Mouse (Mus musculus) erythroblast, embryonic 14.5 days (primary cell): ENCODE data around the gene Pum2. TPM values are rescaled to one million over a fixed set of nuclear protein-coding genes. Genes with fewer than 3 reads are reported as not detected.
"Not testable (repeated sequence)": the region's sequence is repeated elsewhere in the genome, so short reads cannot be mapped to it uniquely, and the experiment has no call there.

Experiments used
- H3K27me3 ChIP-seq: 2 replicates; pipeline ENCODE4 v1.6.1; 2012; ENCODE audit warnings: inconsistent platforms; ENCODE audit not compliant: control insufficient read depth
- H3K36me3 ChIP-seq: 2 replicates; pipeline ENCODE4 v1.6.1; 2012; ENCODE audit warnings: mild to moderate bottlenecking, inconsistent platforms; ENCODE audit not compliant: control insufficient read depth
- H3K4me1 ChIP-seq: 2 replicates; pipeline ENCODE4 v1.6.1; 2012; ENCODE audit warnings: inconsistent platforms; ENCODE audit not compliant: control insufficient read depth
- H3K4me3 ChIP-seq: replicated peaks from 2 replicates; pipeline ENCODE3; 2012; ENCODE audit warnings: moderate library complexity, mild to moderate bottlenecking, inconsistent platforms
- H3K9me3 ChIP-seq: 2 replicates; pipeline ENCODE4 v1.6.1; 2012; ENCODE audit warnings: low read length, inconsistent platforms, mixed read lengths; ENCODE audit not compliant: control insufficient read depth
- GATA1 ChIP-seq: IDR thresholded peaks from 2 replicates; pipeline ENCODE4 v1.6.1; 2012; ENCODE audit warnings: low read length, inconsistent platforms, mixed read lengths
- TAL1 ChIP-seq: IDR thresholded peaks from 3 replicates; pipeline ENCODE4 v1.6.1; 2012; ENCODE audit warnings: low read length, inconsistent platforms, mixed read lengths
- polyA plus RNA-seq: library from polyadenylated mRNA; stranded (reverse); fragments of >175 nt; gene quantifications from 2 replicates; pipeline ENCODE4 v1.2.3, GENCODE M21; 2012

Pum2 gene
- polyA plus RNA-seq, 1 experiment, result 0.59 TPM

DNA sequence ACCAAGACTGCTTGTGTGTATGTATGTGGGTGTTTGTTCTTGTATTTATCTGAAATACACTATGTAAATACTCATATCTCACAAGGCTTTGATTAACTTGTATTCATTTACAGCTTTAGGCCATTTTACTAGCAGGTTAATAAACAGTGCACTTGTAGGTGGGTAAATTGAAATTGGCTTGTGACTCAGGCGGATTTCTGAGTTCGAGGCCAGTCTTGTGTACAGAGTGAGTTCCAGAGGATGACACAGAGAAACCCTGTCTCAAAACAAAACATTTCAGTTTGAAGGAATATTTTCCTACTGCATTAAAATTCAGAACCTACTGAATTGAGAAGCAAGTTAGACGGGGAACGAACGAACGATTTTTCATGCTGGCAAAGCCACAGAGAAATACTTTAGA is 2.4 kb downstream of the Pum2 start:
- H3K36me3 ChIP-seq, result peaks cover 36% of the 10 kb centered on the region
- no peaks in the 10 kb centered on the region for H3K9me3 ChIP-seq
- peaks cover 34% of the 10 kb centered on the region for H3K4me1 ChIP-seq
- TF ChIP-seq GATA1 (no peak), TAL1 (no peak)
- no peaks in the 10 kb centered on the region for H3K27me3 ChIP-seq
- H3K4me3 ChIP-seq, result peak overlapping the region; percentile 97

DNA sequence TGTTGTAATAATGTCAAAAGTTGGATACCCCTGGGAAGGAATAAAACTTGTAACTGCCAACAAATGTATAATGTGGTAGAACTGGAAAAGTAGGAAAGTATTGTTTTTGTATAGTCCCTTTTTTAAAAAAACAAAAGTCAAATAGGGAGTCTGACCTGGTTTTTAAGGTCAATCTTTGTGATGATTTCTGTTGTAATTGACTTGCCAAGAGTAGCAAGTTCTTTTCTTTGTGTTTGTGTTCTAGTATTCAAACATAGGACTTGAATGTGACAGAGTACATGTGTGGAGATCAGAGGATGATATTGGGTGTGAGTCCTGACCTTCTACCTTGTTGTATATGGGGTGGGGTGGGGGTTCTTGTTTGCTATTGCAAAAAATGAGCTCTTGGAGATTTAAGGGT is 4.0 kb downstream of the Pum2 start:
- no peaks in the 10 kb centered on the region for H3K27me3 ChIP-seq
- H3K36me3 ChIP-seq, result peaks cover 45% of the 10 kb centered on the region
- peaks cover 41% of the 10 kb centered on the region for H3K4me1 ChIP-seq
- H3K9me3 ChIP-seq, result no peaks in the 10 kb centered on the region
- no peak overlapping the region for H3K4me3 ChIP-seq
- TF ChIP-seq TAL1 (no peak), GATA1 (no peak)

DNA sequence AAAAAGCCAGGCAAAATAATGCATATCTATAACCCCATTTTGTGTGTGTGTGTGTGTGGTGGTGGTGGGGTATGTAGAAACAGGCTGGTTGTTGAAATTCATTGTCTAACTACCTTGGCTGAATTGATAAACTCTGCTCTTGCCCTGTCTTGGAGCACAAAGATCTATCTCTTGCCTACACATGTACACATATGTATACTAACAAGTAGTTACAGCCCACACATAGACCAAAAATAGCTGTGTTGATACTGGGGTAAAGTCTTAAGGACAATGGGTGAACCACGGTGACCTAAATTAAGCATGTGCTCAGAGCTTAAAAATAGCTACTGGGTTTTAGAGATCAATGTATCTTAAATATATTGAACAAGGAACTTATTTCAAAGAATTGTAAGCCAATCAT is 10.3 kb downstream of the Pum2 start:
- no peak overlapping the region for H3K4me3 ChIP-seq
- peaks cover 30% of the 10 kb centered on the region for H3K4me1 ChIP-seq
- TF ChIP-seq GATA1 (no peak), TAL1 (no peak)
- peaks cover 43% of the 10 kb centered on the region for H3K36me3 ChIP-seq
- no peaks in the 10 kb centered on the region for H3K27me3 ChIP-seq
- H3K9me3 ChIP-seq, result no peaks in the 10 kb centered on the region

DNA sequence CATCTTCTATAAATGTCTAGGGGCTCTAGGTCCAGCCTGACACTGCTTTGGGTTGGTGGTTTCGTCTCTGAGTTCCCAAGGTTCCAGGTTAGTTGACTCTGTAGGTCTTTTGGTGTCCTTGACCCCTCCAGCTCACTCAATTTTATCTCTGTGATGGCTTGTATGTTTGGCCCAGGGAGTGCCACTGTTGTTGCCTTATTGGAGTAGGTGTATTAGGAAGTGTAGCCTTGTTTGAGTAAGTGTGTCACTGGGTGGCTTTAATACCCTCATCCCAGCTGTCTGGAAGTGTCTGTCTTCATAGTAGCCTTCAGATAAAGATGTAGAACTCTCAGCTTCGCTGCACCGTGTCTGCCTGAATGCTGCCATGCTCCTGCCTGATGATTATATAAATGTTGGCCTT is 11.1 kb downstream of the Pum2 start:
- no peaks in the 10 kb centered on the region for H3K9me3 ChIP-seq
- no peak overlapping the region for H3K4me3 ChIP-seq
- peaks cover 29% of the 10 kb centered on the region for H3K4me1 ChIP-seq
- peaks cover 35% of the 10 kb centered on the region for H3K36me3 ChIP-seq
- TF ChIP-seq GATA1, result no peak
- TF ChIP-seq TAL1, result no peak
- H3K27me3 ChIP-seq, result no peaks in the 10 kb centered on the region

DNA sequence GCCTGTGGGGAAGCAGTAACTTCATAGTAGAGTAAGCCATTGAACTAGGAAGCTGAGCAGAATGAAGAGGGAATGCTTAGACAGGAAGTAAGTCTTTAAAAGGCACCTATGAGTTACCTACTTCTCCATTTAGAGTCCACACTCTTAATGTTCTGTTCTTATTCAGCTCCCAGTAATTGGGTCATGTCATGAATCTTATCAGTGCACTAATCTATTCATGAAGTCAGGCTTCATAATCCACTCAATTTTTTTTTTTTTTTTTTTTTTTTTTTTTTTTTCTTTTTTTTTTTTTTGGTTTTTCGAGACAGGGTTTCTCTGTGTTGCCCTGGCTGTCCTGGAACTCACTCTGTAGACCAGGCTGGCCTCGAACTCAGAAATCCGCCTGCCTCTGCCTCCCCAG is 15.9 kb downstream of the Pum2 start:
- H3K9me3 ChIP-seq, H3K4me3 ChIP-seq, H3K27me3 ChIP-seq: not testable (repeated sequence)
- peaks cover 35% of the 10 kb centered on the region for H3K36me3 ChIP-seq
- peaks cover 15% of the 10 kb centered on the region for H3K4me1 ChIP-seq
- peak; percentile 23; the same call in 1 of the 2 replicates for TF ChIP-seq GATA1

DNA sequence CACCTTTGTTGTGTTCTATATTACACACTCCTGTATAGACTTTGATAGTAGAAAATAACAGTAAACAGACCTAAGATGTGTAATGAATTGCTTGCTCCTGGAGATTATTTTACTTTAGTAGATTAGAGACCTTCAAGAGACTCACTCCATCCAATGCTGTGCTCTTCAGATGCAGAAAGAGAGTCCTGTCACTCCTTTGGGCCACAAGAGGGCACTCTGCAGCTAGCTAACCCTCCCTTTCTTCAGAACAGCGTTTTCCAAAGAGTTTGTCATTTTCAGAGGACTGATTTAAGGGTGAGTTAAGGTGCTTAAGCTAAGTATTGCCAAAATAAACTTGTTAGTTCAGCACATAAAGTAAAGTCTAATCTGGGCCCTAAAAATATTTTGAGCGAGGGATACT is 25.0 kb downstream of the Pum2 start:
- H3K36me3 ChIP-seq, result peaks cover 57% of the 10 kb centered on the region

DNA sequence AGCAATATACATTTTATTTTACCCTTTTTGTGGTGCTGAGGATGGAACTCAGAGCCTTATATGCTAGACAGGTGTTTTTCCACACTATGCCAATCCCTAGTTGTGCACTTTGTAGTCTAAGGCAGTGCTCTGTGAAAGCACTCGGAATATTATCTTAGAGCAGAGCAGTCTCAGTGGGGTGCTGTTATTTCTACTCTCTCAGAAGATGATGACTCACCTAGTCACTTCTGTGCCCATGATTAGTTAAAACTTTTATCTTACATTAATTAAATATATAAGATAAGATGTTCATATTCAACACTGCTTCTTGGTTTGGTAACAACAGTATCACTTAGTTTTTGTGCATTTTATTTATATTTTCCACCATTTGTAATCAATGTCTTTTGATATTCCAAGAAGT is 30.1 kb downstream of the Pum2 start:
- H3K36me3 ChIP-seq, result peaks cover 76% of the 10 kb centered on the region
- TF ChIP-seq GATA1 (no peak), TAL1 (no peak)
- peaks cover 8% of the 10 kb centered on the region for H3K4me1 ChIP-seq
- no peaks in the 10 kb centered on the region for H3K27me3 ChIP-seq
- H3K9me3 ChIP-seq, result no peaks in the 10 kb centered on the region
- H3K4me3 ChIP-seq, result no peak overlapping the region

More for the DNA sequence above, 25.0 kb downstream of the Pum2 start:
- H3K4me1 ChIP-seq, result peaks cover 5% of the 10 kb centered on the region
- TF ChIP-seq TAL1 (no peak), GATA1 (no peak)
- H3K9me3 ChIP-seq, result no peaks in the 10 kb centered on the region
- H3K4me3 ChIP-seq, result no peak overlapping the region
- H3K27me3 ChIP-seq, result no peaks in the 10 kb centered on the region

DNA sequence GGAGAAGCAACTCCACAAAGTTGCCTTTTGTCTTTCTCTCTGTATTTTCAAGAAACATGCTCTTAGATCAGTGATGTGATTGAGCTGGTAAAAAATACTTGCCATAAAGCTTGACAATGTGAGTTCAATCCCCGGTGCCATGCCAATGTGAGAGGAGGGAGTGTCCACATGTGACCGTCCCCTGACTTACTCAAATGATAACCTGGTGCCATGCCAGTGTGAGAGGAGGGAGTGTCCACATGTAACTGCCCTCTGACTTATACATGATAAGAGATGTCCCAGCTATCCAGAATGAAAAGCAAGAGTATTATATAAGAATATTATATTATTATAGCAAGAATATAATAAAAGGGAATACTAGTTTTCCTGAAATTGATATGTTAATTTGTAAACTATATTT is 34.9 kb downstream of the Pum2 start:
- TF ChIP-seq TAL1, result no peak
- TF ChIP-seq GATA1, result no peak
- Histone ChIP-seq H3K9me3 (no peaks in the 10 kb centered on the region), H3K27me3 (no peaks in the 10 kb centered on the region), H3K36me3 (peaks cover 87% of the 10 kb centered on the region), H3K4me3 (no peak overlapping the region), H3K4me1 (peaks cover 7% of the 10 kb centered on the region)

DNA sequence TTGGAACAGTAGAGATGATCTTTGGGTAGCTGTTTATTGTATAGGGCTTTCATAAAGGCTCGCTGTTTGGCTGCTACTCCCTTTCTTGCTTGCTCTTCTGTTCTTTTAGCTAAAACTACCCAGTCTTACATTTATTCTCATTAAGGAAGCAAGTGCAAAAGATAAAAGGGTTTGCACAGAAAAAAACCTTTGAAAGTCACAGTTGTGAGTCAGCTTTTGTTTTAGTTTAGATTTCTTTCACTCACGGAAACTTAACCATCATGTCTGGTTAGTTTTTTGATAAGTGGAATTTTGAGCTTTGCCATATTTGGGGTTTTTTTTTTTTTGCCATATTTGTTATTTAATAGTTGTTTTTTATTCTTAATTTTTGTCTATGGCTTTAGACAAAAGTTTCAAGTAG is 38.7 kb downstream of the Pum2 start:
- Histone ChIP-seq H3K36me3 (peaks cover 77% of the 10 kb centered on the region), H3K4me3 (no peak overlapping the region), H3K4me1 (peaks cover 8% of the 10 kb centered on the region), H3K9me3 (no peaks in the 10 kb centered on the region), H3K27me3 (no peaks in the 10 kb centered on the region)
- TF ChIP-seq TAL1 (no peak), GATA1 (no peak)

DNA sequence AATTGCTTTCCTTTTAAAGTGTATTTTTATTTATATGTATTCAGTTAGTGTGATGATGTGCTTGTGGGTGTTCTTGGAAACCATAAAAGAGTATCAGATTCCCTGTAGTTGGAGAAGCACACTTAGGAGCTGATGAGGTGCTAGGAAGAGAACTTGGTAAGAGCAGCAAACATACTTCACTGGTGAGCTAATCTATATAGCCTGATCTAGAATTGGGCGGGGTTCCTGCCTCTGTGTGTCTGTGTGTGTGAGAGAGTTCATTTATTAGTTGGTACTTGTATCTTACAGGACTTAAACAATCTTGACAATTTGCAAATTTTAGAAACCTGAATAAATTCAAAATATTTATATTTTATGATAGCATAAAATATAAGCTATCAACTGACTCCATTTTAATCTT is 42.2 kb downstream of the Pum2 start:
- no peaks in the 10 kb centered on the region for H3K9me3 ChIP-seq
- H3K36me3 ChIP-seq, result peaks cover 76% of the 10 kb centered on the region
- no peaks in the 10 kb centered on the region for H3K27me3 ChIP-seq
- TF ChIP-seq GATA1 (peak; percentile 77), TAL1 (no peak)
- H3K4me1 ChIP-seq, result peaks cover 4% of the 10 kb centered on the region
- H3K4me3 ChIP-seq, result no peak overlapping the region
